ENCODE assay signal across 8 mouse cellular contexts in genomic region chr11:32455507-32456141, GRCm38 (mm10). TPM values are rescaled to one million over a fixed set of nuclear protein-coding genes. Genes with fewer than 3 reads are reported as not detected.
DNase-seq lines count a peak whose midpoint lies in the region; ATAC-seq and TF ChIP-seq lines count a peak whose summit lies in the region.

No protein-coding gene starts in this region.

- TF ChIP-seq EP300 in liver, postnatal 0 days (IDR thresholded peaks at IDR 0.05; ENCODE audit: low read depth): no peak

- WGBS in intestine, embryonic 15.5 days: under 1% methylated on average over 39 of the region's 58 CpGs
- 1% methylated on average over 56 of the region's 58 CpGs for WGBS in liver, postnatal 0 days (ENCODE audit: insufficient replicate concordance)
- under 1% methylated on average over 58 of the region's 58 CpGs for WGBS in neural tube, embryonic 15.5 days

- no peak overlapping the region for H3K27ac ChIP-seq in brown adipose tissue, adult 24 weeks (replicated peaks; ENCODE audit: low read depth, low read length)
- H3K27ac ChIP-seq in intestine, embryonic 15.5 days: peak overlapping the region; percentile 97
- H3K27ac ChIP-seq in liver, postnatal 0 days (ENCODE audit: low read depth): peak overlapping the region; percentile 79; the same call in 1 of the 2 replicates
- H3K27ac ChIP-seq in neural tube, embryonic 15.5 days (replicated peaks): peak overlapping the region; percentile 98

- no peaks in the 10 kb centered on the region for H3K4me1 ChIP-seq in brown adipose tissue, adult 24 weeks (ENCODE audit: control insufficient read depth, insufficient read depth, insufficient read length, low read length)
- peaks cover 5% of the 10 kb centered on the region; the same call in 1 of the 2 replicates for H3K4me1 ChIP-seq in intestine, embryonic 15.5 days (replicated peaks)
- H3K4me1 ChIP-seq in liver, postnatal 0 days (ENCODE audit: insufficient read depth): peaks cover 18% of the 10 kb centered on the region; the same call in 1 of the 2 replicates
- peaks cover 29% of the 10 kb centered on the region for H3K4me1 ChIP-seq in neural tube, embryonic 15.5 days

- peak; percentile 40 for DNase-seq in urinary bladder, postnatal 14 days (ENCODE audit: low spot score)
- no peak for DNase-seq in urinary bladder, postnatal 10 days (ENCODE audit: low spot score)
- DNase-seq in gastrocnemius, postnatal 4 days (ENCODE audit: low spot score in 2 of 2): peak; percentile 56 to 63
- DNase-seq in liver, postnatal 0 days: no peak
- DNase-seq in testis, postnatal 14 days (ENCODE audit: low spot score): no peak

- ATAC-seq in intestine, embryonic 15.5 days: no peak; the same call in 1 of the 2 replicates
- no peak; the same call in 1 of the 2 replicates for ATAC-seq in liver, postnatal 0 days
- ATAC-seq in neural tube, embryonic 15.5 days (ENCODE audit: low FRiP score): peak; percentile 60

- peak overlapping the region; percentile 92 for H3K4me2 ChIP-seq in intestine, embryonic 15.5 days (replicated peaks)
- H3K4me2 ChIP-seq in liver, postnatal 0 days (ENCODE audit: low read depth, low read length): peak overlapping the region; percentile 99
- H3K4me2 ChIP-seq in neural tube, embryonic 15.5 days: peak overlapping the region; percentile 94

- H3K9me3 ChIP-seq in intestine, embryonic 15.5 days: no peaks in the 10 kb centered on the region
- no peaks in the 10 kb centered on the region for H3K9me3 ChIP-seq in liver, postnatal 0 days (ENCODE audit: low read length)
- no peaks in the 10 kb centered on the region for H3K9me3 ChIP-seq in neural tube, embryonic 15.5 days (replicated peaks)

- peak; percentile 39 for TF ChIP-seq CTCF in liver, postnatal 0 days (IDR thresholded peaks at IDR 0.05; ENCODE audit: low read depth)

- H3K4me3 ChIP-seq in brown adipose tissue, adult 24 weeks (ENCODE audit: insufficient read depth, low read depth, low read length): peak overlapping the region; percentile 83
- peak overlapping the region; percentile 97 for H3K4me3 ChIP-seq in intestine, embryonic 15.5 days (replicated peaks)
- peak overlapping the region; percentile 77 for H3K4me3 ChIP-seq in liver, postnatal 0 days (ENCODE audit: low read depth, low read length)
- H3K4me3 ChIP-seq in neural tube, embryonic 15.5 days (replicated peaks): peak overlapping the region; percentile 89

- H3K9ac ChIP-seq in intestine, embryonic 15.5 days: peak overlapping the region; percentile 95
- peak overlapping the region; percentile 85 for H3K9ac ChIP-seq in liver, postnatal 0 days (replicated peaks)
- H3K9ac ChIP-seq in neural tube, embryonic 15.5 days (replicated peaks): peak overlapping the region; percentile 93

- H3K27me3 ChIP-seq in intestine, embryonic 15.5 days (replicated peaks): no peaks in the 10 kb centered on the region
- no peaks in the 10 kb centered on the region for H3K27me3 ChIP-seq in liver, postnatal 0 days (ENCODE audit: insufficient read depth, low read length)
- H3K27me3 ChIP-seq in neural tube, embryonic 15.5 days (replicated peaks): no peaks in the 10 kb centered on the region

- H3K36me3 ChIP-seq in intestine, embryonic 15.5 days: no peaks in the 10 kb centered on the region
- H3K36me3 ChIP-seq in liver, postnatal 0 days (replicated peaks; ENCODE audit: insufficient read depth, low read length): no peaks in the 10 kb centered on the region
- H3K36me3 ChIP-seq in neural tube, embryonic 15.5 days: no peaks in the 10 kb centered on the region

RNA-seq across cellular contexts. Expression of gene Ubtd2, which starts 0.5 kb away (rescaled TPM):
- polyA plus RNA-seq in brown adipose tissue, adult 24 weeks (2012; ENCODE audit: insufficient read depth, insufficient read length, missing spikeins): 2.6 and 2.7 TPM in 2 replicates
- 10 to 100 TPM; 63.5 to 68.8 TPM for total RNA-seq in gastrocnemius, postnatal 4 days (2021)
- polyA plus RNA-seq in intestine, embryonic 15.5 days (2015; fragmentation: Nextera tagmentation; extraction: Ambion mirVana): 29.4 and 34.0 TPM in 2 replicates
- polyA plus RNA-seq in liver, postnatal 0 days (2015; fragmentation: Nextera tagmentation; extraction: Ambion mirVana): 3.1 and 3.2 TPM in 2 replicates
- 34.9 and 38.5 TPM in 2 replicates for polyA plus RNA-seq in neural tube, embryonic 15.5 days (2015; fragmentation: Nextera tagmentation; extraction: Ambion mirVana)

Comparison
In these comparisons a context has a peak if more than half of its experiments do, and no peak if none do; other contexts are left out.
1. DNase-seq: peak in urinary bladder, postnatal 14 days (single experiment) and gastrocnemius, postnatal 4 days (2 of 2); none in urinary bladder, postnatal 10 days (single experiment), liver, postnatal 0 days (single experiment) and testis, postnatal 14 days (single experiment).
2. Peak in every context shown above with its lines, with median percentiles within 50 percentile points of each other: H3K4me3 ChIP-seq, H3K4me2 ChIP-seq and H3K9ac ChIP-seq.